Mouse (Mus musculus) gastrocnemius, postnatal 36 days (tissue): Measurements from ENCODE around the gene Lpin1. TPM values are rescaled to one million over a fixed set of nuclear protein-coding genes. Genes with fewer than 3 reads are reported as not detected.

Experiments used
- DNase-seq, 2 experiments: peaks; one replicate each; pipeline ENCODE4 v3.0.0; 2022
- intact Hi-C: fragments of 180-260 bp; cut with DNase I; formaldehyde crosslinking; loops from one replicate; pipeline ENCODE4 v1.15.1; 2025
- total RNA-seq, 2 experiments: library from RNA; stranded (reverse); gene quantifications; 2 replicates each; pipeline ENCODE4 v1.2.3; 2021

Gene Lpin1
- total RNA-seq, 2 experiments from 2014 or later: 227 to 246 TPM

GRCm38 (mm10) chr12:16539965-16540661, 70.7 kb downstream of the Lpin1 start:
- intact Hi-C loops: no loop called here
- no peak for DNase-seq

DNA sequence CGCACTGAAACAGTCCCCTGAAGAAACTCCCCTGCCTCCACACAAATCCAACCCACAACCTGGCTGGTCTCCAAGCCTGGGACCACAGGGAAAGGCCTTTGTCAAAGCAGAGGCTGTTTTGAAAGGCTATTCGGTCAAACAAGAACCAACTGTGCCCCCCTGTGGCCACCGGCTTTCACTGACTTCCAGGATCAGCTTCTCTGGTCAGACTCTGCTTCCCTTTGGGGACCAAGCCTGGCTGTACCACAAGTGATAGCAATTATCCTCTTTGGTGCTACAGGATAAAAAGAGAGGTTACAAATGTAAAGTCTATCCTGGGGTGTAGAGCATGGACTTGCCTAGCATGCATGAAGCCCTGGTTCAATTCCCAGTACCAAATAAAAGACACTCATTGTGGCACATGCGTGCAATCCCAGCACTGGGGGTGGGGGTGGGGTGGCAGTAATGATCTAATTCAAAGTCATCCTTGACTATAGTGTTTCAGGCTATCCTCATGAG, 77.4 kb downstream of the Lpin1 start:
- intact Hi-C loops: loop anchor here (5.0 kb wide), 2 partner anchors 926 to 996 kb away; no protein-coding TSS in a partner anchor
- peak; percentile 73 to 78 for DNase-seq

DNA sequence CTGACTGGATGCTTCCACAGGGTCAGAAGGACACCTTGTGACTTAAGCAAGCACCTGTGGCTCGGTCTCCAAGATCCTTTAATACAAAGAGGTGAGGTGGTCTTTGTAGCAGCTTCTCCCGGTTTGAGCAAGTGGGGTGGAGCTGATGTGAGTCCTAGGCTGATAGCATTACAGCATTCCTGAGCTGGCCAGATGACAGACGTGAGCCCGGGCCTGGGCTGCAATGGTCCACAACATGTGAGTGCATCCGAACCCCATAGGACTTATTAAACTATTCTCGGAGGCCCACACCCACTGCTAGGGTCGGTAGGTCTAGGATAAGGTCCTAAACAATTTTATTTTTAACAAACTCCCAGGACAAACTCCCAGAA, 77.9 kb downstream of the Lpin1 start:
- DNase-seq: no peak
- intact Hi-C loops: loop anchor here (5.0 kb wide), 2 partner anchors 926 to 996 kb away; no protein-coding TSS in a partner anchor

- intact Hi-C loops: loop anchor here (5.0 kb wide), 2 partner anchors 925 to 995 kb away; no protein-coding TSS in a partner anchor
- DNase-seq: peak in 1 of 2 experiments; percentile 22
Measured at GRCm38 (mm10) chr12:16531956-16532859, 78.6 kb downstream of the Lpin1 start.

GRCm38 (mm10) chr12:16528650-16529049, 82.1 kb downstream of the Lpin1 start:
- DNase-seq: no peak
- intact Hi-C loops: no loop called here

DNA sequence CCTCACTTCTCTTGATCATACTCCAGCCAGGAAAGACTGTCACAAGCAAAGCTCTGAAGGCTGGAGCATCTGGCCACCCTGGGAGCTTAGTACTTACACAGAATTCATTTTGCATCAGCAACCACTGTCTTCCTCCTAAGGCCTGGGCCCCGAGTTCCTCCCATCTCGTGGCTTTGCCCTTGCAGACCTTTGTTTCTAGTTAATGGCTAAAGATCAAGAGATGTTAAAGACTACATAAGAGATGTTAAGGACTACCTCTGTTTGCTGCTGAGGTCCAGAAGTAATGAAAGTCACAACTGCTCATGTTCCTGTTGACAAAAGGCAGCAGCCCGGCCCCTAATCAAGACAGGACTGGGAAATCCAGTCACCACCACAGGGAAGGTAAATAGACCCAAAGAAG, 82.8 kb downstream of the Lpin1 start:
- intact Hi-C loops: no loop called here
- DNase-seq: no peak

- DNase-seq: no peak
- intact Hi-C loops: no loop called here
Measured at GRCm38 (mm10) chr12:16526862-16527261, 83.9 kb downstream of the Lpin1 start.

GRCm38 (mm10) chr12:16526134-16526533, 84.6 kb downstream of the Lpin1 start:
- intact Hi-C loops: no loop called here
- no peak for DNase-seq

GRCm38 (mm10) chr12:16515183-16515582, 95.6 kb downstream of the Lpin1 start:
- intact Hi-C loops: loop anchor here (10.0 kb wide), 1 partner anchor 500 kb away; no protein-coding TSS in a partner anchor
- no peak for DNase-seq

- no peak for DNase-seq
- intact Hi-C loops: loop anchor here (5.0 to 10.0 kb wide), 2 partner anchors 498 to 696 kb away; partner anchors contain the start of gene Trib2
Measured at GRCm38 (mm10) chr12:16512991-16513390, 97.8 kb downstream of the Lpin1 start.

DNA sequence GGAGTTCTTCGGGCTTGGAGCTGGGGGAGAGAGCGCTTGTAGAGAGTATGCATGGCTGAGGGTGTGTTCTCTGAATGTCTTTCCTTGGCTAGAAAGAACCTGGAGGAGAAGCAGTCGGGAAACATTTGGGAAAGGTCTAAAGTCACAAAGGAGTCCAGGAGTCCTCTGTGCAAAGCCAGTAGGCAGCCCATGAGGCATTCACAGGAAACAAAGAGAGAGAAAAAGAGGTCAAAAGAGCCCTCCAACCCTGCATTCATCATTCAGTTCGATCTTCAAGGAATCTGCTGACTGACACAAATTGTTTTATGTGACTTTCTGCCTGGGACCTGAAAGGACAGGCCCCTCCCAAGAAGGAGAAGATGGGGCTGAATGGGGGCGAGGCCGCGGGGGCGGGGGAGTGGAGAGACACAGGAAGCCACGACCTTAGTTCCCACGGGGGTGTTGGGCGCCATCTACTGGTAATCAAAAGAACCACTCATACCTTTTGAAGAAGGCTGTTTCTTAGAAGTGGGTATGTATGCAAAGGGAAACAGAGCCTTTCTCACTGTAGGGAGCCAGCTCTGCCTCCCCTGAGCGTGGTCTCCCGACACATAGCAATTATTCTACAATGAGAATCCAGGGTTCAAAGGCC, 101.5 kb downstream of the Lpin1 start:
- intact Hi-C loops: loop anchor here (2.0 to 5.0 kb wide), 2 partner anchors 902 to 972 kb away; no protein-coding TSS in a partner anchor
- DNase-seq: peak; percentile 51 to 53

DNA sequence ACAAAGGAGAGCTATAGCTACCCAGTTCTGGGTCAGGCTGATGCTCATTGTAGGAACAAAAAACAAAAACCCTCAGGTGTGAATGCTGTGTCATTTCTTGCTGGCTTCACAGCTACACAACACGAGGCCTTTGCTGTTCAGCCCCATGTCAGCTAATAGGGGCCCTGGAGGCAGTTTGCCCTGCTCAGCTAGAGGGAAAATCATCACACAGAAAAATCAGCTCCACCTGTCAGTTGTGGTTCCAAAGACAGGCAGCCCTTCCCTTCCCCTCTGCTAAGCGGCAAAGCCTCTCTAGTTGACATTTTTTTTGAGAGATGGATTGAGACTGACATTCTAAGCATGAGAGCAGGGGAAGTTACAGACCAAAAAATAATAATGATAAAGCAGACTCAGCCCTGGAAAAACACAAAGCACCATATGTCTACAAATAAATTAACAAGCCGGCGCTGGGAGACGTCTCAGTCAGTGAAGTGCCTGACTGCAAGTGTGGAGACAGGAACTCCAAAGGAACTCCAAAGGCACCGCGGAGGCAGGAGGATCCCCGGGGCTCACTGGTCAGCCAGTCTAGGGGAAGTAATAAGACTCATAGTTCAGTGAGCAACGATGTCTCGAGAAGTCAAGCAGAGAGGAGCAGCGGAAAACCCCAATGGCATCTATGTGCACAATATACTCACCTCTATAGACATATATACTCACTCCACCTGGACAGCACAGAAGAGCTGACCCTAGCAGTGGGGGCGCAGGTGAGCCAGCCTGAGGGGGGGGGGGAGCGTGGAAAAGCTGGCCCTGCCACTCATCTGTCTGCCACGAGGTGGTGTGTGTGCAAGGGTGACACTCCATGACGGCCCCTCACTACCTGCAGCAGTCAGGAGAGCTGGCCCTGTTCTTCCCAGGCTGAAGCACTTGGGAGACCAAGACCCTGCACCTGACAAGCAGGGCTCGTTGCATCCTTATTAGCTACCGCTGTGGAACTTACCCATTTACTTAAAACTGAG, 103.7 kb downstream of the Lpin1 start:
- no peak for DNase-seq
- intact Hi-C loops: loop anchor here (5.0 kb wide), 1 partner anchor 970 kb away; no protein-coding TSS in a partner anchor

DNA sequence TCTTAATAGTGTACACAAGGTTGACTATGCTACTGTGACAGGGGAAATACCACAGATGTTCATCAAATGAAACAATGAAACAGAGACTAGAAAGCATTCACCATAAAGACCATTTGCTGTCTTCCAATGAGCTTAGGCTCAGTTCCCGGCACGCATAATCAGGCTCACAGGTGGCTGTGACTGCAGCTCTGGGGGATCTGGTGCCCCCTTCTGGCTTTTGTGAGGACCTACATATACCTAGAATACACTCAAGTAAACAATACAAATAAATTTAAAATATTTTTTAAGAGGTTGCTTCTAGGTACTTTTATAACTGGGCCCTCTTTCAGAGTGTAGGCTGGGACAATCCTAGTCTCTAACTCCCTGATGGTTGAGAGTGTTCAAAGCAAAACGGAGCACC, 106.5 kb downstream of the Lpin1 start:
- DNase-seq: no peak
- intact Hi-C loops: no loop called here

DNA sequence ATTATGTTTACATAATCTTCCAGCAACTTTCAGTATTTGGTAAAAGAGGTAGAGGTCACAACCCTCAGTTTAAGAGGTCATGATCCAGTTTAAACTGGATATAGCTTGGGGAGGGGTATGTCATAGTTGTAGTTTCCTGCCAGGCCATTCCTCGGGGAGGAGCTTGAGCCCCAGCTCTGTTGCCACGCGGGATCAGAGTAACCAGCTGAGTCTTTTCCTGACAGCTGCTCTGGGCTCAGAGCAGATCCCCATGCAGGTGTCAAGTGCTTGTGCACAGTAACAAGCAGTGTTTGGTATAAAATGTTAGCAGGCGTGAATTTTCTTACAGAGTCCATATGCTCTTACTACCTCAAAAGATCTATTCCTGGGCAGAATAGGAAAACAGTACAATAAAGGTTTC, 112.8 kb downstream of the Lpin1 start:
- no peak for DNase-seq
- intact Hi-C loops: no loop called here

DNA sequence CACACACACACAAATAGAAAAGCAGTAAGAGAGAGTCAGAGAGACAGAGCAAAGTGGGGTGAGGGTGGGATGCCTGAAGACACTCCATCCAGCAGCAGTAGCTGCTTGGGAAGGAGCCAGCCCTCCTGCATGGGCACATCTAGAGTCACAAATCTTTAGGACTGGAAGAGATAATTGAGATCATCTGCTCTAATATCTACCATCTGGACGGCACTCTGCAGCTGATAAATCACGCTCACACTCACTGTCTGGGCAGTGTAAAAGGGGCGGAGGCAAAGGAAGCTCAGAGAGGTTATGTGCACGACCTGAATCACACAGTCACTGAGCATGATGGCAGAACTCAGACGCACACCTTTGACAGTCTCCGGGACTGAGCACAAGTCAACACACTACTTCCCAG, 118.1 kb downstream of the Lpin1 start:
- no peak for DNase-seq
- intact Hi-C loops: no loop called here

GRCm38 (mm10) chr12:16488899-16489298, 121.9 kb downstream of the Lpin1 start:
- DNase-seq: no peak
- intact Hi-C loops: no loop called here

DNA sequence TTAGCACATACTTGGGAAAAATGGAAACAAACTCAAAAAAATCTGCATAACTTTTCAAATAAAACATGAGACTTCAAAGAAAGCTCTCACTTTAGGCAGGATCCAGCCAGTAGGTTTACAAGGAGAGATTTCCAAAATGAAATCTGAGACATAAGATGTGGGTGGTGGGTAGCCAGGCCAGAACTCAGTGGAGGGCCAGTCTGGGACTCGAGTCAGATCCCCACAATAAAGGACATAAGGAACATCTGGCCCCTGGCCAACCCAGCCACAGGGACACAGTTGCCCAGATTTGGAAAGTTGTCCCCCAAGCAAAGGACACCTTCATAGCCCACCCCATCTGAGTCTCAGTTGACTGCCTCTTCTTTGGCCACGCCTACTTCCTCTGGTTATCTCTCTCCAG, 123.3 kb downstream of the Lpin1 start:
- intact Hi-C loops: no loop called here
- DNase-seq: no peak
